Mouse (Mus musculus): ENCODE results near the gene Cd81.

The Cd81 gene

DNA sequence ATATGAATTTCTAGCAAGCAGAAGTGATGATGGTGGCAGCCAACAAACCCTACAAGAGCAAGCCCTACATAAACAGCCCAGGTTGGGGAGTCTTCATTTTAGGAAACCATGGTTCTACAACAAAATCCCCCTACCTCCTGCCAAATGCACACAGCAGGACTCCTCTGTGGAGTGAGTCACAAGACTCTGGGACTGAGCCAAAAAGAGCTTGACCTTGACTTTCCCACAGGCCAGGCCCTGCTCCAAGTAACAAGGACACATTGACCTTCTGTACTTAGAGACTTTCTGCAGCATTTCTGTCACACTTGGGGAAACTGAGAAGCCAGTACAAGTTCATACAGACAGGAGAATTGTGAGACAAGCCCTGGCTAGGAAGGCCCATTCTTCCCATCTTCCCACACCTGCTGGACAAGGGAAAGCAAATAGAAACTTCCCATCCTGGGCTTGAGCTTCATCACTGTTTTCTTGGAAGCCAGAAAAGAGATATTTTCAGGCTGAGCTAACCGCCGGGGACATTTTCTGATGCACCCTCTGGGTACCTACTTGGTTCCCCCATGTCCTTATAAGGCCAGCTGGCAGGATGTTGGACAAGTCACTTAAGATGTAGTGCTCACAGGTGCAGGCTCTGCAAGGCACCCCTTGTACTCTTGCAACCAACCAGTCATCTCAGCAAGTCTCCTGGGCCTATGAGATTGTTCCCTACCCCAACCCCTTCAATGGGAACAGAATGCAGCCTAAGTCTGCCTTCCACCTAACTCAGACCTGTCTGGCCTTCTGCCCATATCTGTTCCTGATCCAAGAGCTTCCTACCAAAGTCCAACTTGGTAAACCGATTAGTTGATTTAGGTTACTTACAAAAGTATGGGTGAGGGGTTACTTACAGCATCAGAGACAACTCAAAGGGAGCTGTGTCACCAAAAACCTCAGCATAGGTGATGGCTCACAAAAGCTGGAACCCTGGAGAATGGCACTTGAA lies 2.4 kb upstream of the Cd81 start:
- no peak for DNase-seq (ENCODE audit: low spot score in 2 of 2)

DNA sequence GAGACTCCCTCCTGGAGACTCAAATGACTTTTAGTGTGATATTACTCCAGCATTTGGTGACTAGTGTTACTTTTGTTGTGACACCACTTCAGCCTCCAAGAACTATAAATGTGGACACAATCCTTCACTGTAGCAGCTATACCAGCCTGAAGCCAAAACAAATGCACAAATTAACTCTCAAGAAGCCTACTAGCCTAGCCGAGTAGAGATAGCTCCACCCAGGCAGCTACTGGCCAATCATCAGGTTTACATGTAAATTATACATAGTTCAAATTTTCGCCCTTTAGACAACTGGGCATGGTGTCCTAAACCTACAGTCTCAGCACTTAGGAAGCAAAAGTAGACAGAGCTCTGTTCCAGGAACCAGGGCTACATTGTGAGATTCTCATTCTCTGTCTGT lies 1.2 kb upstream of the Cd81 start:
- no peak for DNase-seq (ENCODE audit: low spot score in 2 of 2)

DNA sequence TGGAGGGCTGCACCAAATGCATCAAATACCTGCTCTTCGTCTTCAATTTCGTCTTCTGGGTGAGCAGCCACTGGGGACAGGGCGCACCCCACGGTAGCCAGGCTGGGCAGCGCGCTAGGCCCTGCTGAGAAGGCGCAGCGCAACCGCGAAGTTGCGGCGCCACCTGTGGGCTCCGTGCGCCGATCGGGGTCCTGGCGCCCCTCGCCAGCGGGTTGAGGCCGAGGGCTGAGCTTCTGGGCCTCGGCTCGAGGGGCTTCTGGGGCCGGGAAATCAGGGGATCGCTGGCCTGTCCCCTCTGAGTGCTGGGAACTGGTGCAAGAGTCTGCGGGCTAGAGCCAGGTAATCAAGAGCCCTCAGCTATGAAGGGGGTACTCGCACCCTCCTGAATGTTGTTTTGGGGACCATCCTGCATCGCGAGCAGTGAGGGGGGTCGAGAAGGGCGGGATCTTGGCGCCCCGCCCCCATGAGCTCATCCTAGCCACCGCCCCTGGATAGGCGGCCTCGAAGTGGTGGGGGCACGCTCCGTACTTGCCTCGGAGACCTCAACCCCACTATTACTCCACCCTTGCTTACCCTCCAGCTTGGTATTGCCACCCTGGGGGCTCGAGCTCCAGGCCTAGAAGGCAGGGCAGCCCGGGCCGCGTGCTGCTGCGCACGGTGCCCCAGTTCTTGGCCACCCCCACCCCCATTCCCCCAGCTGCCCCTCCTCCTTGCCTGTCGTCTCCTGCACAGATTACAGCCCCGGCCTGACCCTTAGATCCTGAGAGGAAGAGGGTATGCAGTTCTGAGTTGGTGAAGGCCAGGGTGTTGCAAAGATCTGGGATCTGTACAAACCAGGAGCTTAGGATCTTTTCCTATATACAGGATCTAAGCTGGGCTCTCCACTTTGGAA lies 715 bp downstream of the Cd81 start:
- DNase-seq (ENCODE audit: low spot score in 2 of 2) = peak; percentile 63 to 64

DNA sequence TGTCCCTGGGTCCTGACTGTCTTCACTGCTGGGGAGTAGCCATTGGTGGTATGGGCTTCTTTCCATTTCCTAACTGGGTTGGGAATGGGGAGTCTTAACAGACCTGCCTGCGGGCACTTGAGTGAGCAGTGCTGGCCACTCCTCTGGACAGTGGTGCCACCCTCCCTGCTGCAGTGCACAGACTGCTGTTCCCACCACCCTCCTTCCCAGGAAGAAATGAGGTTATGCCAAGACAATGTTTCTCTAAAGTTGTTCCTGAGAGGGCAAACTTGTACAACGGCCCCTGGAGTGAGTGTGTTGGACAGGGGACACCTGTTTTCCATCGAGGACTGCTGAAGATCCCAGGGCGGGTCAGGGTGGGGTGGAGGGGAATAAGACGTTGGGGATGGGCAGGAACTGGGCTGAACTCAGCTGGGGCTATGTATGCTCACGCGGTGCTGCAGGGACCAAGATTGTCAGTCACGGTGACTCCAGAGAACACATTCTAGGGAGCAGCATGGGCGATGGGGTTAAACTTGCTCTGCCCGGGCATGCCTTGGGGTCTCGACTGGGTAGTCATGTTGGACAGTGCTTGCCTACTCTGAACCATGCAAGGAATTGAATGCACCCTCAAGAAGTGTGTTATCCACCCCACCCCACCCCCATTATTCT lies 1.5 kb downstream of the Cd81 start:
- no peak for DNase-seq (ENCODE audit: low spot score in 2 of 2)

DNA sequence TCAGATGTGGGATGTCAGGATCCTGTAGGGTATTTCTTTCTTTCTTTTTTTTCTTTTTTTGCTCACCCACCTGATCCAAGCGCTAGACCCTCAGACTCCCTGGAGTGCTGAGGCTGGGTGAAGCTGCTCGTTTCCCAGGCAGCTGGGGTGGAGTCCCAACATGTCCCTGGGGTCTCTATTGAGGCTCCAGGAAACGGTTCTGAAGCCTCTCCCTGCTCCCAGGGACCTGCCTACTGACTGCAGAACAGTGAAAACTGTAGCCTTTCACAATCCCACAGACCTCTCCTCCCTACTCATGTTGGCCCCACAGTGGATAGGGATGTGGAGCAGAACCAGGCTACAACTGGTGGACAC lies 2.0 kb downstream of the Cd81 start:
- no peak for DNase-seq (ENCODE audit: low spot score in 2 of 2)

DNA sequence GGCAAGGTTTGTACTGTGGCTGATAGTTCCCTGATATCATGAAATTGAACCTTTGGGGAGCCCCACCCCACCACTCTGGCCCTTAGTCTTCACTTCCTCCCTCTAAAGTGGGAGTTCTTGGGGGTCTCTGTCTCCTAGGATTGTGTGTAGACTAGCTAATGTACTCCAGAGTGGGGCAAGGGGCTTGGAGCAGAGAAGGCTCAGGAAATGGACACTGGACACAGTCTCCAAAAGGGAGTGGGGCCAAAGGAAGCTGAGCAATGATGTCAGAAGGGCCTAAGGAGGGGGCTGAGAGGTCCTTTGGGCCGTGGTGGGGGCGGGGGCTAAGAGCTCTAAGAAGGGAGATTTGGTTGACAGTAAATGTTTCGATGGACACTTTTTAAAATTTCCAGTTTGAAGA lies 2.5 kb downstream of the Cd81 start:
- DNase-seq (ENCODE audit: low spot score in 2 of 2) = no peak

DNA sequence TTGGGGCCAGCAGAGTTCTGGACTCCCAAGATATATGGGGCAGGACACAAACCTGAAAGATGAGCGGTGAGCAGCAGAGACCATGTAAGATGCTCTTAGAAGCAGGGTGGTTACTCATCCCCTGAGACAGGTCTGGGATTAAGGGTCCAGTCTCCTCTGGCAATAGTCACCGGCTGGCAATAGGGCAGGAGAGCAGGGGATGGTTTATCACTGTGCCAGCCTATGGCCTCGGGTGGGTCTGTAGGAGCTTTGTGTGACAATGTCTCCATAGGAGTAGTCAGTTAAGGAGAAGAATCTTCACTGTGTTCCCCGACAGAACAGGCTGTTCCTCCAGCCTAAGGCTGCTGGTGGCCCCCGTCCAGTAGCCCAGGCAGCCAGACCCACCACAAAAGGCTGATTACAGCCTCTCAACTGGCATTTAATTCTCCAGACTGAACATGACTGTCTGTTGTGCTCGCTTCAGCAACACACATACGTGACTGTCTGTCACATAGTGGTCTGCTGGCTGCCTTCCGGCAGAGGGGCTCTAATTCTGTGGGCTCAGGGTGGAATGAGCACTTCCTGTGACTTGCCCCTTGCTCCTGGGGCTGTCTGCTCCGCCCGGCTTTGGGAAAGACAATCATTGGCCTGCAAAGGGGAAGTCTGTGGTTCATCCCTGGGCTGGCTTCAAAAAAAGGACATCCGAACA lies 3.1 kb downstream of the Cd81 start:
- no peak for DNase-seq (ENCODE audit: low spot score in 2 of 2)

DNA sequence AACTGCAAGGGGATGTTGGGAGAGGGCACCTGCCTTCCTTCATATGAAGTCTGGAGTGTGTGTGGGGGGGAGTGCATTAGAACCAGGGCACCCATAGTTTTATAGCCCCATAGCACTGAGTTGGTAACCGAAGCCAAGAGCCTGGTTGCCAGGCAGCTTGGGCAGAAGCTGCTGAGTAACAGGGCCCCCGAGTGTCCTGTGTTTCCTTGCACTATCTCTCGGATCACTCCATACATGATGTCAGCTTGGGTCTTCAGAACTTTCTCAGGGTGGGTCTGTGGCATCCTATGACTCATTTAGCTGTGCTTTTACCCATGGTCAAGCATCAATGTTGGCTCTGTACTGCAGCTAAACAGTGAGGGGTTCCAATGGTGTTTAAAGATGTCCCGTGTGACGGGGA lies 4.5 kb downstream of the Cd81 start:
- no peak for DNase-seq (ENCODE audit: low spot score in 2 of 2)

DNA sequence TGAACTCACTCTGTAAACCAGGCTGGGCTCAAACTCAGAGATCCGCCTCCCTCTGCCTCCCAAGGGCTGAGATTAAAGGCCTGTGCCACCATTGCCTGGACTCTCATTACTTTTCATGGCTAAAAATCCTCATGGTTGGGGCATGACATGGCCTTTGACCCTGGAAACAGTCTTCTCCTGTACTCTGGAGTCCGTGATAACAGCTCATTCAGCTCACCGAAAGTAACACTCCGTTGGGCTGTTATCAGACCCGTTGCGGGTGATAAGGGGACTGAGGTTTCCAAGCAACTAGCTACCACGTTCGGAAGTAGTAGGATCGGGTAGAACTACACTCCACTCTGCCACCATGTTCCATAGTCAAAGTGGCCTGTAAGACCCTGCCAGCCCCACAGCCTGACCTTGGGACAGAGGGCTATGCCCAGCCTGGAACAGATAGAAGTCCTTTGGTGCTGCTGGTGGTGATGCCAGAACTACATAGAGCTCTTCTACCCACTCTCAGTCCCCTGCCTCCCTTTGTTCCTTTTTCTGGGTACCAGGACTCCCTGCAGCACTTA lies 5.2 kb downstream of the Cd81 start:
- DNase-seq (ENCODE audit: low spot score in 2 of 2) = no peak

DNA sequence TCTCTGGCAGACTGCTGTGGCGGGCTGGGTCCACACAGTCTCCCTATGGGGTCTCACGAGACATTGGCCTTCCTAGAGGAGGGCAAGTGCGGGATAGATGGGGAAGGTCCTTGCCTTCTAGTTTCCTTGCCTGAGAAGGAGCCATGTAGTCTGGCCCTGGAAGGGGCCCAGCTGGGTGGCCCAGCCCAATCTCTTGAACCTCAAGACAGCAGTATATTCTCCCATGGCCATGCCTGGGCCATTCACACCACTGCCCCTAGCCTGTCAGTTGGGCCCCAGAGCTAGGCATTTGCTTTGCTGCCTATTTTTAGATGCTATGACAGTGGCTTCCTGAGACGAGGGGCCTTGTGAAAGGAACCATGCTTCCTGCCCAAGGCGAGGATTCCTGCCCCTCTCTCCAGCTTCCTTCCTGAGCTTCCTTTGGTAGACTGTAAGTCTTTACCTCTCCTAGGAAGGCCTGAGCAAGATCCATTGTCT lies 5.7 kb downstream of the Cd81 start:
- DNase-seq (ENCODE audit: low spot score in 2 of 2) = no peak

DNA sequence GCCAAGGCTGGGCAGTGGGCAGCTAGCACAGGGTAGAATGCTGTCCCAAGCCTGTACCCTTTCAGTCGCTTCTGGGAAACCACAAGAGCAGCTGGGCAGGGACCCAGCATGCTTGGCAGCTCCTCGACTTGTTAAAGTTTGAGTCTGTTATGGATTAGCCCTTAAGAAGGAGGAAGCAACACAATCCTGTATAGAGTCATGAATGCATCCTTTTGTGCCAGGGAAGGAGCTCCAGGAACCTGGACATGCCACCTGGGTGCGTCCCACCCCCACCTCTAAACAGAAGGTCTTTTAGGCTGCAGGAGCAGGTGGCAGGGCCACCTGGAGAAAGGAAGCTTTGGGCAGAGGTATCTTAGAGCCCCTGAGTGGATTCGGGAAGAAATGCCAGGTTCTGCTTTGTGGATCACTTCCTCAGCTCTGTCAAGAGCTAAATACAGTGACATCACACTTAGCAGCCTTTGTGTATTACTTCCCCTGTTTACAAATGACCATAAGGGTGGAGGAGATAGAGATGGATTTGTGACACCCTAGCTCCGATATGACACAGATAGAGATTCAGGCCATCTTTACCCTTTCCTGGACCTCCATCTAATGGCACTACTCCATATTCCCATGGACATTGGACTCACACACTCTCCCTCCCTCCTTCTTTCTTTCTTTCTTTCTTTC lies 6.8 kb downstream of the Cd81 start:
- no peak for DNase-seq (ENCODE audit: low spot score in 2 of 2)

DNA sequence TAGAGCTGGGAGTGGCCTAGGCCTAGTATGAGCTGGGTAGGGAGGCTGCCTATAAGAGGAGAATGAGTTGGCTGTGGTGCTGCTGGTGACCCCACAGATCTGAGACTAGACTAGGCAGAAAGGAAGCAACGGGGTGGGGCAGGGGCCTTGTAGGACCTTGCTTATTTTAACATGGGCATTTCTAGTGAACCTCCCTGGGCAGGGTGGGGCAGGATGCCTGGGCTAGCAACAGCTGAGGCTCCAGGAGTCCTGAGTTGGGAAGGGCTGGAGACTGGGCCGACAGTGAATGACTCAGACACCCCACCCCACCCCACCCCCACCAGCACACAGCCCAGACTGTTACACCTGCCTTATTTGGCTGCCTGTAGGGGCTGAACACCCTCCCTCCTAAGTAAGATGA lies 10.2 kb downstream of the Cd81 start:
- DNase-seq (ENCODE audit: low spot score in 2 of 2) = no peak

DNA sequence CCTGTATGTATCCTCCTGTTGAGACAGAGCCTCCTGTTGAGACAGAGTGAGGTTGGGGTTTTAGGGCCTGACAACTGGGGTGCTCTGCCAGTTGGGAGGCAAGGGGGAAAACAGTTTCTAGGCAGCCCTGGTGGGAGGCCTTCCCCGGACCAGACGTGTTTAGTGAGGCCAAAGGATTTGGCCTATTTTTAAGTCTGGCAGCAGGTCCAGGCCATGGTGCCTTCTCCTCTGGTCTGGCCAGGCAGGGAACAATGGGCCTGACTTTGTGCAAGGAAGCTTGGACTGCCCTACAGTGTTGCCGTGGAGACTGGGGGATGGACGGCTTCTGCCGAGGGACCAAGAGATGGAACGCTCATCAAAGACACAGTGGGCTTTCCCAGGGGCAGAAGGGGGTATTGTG lies 11.7 kb downstream of the Cd81 start:
- peak in 1 of 2 experiments; percentile 50 for DNase-seq (ENCODE audit: low spot score in 2 of 2)

DNA sequence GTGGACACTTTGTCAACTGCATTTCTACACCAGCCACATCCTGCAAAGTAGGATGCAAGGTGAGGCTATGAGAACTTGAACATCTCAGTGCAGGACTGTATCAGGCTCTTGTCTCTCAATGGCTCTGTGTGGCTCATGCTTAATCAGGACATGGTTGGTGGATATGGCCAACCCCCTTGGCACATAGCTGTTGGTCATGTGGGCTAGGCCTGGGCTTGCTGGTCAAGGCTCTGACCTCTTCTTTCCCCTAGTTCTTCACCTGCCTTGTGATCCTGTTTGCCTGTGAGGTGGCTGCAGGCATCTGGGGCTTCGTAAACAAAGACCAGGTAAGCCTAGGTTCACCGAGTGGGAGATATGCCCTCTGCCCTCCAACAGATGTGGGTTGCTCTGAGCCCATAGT lies 13.2 kb downstream of the Cd81 start:
- DNase-seq (ENCODE audit: low spot score in 2 of 2) = no peak

DNA sequence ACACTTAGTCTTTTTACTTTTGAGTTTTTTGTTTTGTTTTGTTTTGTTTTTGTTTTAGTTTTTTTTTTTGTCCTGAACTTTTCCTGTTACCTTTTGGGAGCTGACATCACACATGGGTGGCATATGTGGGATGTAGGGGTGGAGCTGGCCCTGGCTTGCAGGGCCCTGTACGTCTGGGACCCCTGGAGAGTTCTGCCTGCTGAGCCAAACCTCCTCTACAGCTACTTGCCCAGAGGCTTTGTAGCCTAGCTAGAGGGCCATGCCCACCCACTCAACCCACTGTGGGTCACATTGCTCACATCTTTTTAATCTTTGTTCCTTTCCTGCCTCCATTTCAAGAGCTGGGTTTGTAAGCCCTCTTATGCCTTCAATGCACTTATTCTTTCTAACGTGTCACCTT lies 14.9 kb downstream of the Cd81 start:
- no peak for DNase-seq (ENCODE audit: low spot score in 2 of 2)

DNA sequence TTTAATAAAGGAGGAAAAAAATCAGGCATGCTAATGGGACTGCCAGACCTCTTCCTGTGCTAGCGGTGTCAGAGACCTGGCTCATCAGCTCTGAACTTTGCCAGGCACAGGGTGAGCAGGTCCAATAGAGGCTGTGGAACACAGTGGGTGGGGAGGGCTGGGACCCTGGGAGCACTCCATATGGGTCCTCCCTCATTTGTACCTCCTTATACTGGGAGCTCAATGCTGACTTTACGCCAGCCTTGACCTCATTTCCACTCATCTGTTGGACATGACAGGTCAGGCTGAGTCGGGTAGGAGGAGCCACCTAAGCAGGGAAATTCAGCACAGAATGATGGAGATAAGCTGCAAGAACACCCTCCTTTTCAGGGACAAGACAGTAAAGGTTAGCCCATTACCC lies 15.4 kb downstream of the Cd81 start:
- DNase-seq (ENCODE audit: low spot score in 2 of 2) = no peak

DNA sequence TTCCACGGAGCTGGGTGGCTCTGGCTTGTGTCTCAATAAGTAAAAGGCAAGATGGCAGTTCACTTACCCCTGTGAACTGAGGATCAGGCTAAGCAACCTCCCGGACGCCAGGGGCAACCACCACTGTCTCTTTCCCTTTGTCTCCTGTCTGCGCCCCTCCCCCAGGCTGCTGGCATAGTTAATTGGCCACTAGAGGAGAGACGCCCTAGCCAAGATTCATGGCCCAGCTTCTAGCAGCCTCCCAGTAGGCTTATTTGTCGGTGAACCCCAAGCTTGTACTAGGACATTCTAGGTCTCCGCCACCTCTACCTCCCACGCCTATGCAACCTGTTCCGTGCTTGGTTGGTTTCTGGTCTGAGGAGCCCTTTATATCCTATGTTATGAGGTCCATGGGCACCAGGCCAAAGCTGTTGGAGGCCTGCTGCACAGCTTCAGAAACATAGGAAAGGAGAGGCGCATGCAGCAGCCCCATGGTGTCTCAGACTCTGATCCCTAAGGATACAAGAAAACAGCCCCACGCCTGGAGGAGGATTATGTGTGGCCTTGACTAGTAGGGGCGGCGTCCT lies 15.9 kb downstream of the Cd81 start:
- DNase-seq (ENCODE audit: low spot score in 2 of 2) = no peak

DNA sequence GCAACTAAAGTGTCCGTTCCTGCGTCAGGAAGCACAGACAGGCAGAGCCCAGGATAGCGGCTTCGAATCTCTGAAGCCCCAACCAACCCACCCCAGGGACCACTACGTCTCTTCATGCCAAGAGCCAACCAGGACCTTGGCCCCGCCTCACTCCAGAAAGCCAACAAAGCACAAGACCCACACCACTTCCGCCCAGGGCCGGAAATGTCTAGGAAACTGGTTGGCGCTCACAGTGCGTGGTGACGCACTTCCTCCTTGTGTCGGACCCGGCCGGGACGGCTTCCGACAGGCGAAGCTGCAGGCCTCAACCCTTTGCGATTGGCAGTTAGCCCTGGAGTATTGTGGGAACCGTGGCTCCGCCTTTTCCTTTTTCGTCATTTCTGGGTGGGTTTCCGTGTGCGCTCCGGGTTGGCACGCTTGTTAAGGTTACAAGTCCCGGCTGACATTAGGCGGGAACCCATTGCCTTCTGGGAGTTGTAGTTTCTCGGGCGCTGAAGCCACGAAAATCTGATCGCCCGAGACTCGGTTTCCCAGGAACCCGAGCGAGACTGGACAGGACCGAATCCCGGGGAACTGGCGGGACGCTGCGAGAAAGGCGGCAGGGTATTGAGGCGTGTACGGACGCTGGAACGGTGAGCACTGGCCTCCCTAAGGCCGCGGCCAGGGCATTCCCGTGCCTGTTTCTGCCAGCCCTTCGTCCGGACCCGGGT lies 16.5 kb downstream of the Cd81 start, which contains the start of gene Tssc4:
Gene Tssc4, plus strand, starts transcription at position 368 of the 710 bp plus-strand sequence.
- peak; percentile 97 to 99 for DNase-seq (ENCODE audit: low spot score in 2 of 2)

DNA sequence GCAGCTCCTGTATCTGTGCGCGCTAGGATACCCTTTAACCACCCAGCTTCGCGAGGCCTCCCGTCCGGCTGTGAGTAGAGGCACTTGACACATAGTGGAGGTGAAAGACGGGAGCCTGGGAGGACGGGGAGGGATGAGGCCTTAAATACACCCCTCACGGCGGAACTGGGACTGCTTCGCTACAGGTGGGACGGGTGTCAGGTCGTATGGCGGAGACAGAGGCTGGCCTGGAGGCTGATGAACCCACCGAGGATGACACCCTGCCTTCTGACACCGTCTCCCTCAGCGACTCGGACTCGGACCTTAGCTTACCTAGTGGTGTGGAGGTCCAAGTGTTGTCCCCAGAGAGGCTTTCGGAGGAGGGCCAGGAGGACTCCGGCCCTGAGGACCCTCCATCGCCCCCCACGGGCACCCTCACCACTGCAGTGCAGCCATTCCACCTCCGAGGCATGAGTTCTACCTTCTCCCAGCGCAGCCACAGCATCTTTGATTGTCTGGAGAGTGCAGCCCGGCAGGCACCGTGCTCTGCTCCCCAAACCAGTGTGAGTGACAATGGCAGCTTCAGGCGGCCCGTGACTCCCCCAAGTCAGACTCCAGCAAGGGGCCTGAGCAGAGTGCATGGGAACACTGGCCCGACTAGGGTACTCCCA lies 17.3 kb downstream of the Cd81 start:
- DNase-seq (ENCODE audit: low spot score in 2 of 2) = peak; percentile 31 to 41
